Mouse (Mus musculus) heart, embryonic 15.5 days (tissue): ENCODE data around the gene Ubap2l. TPM values are rescaled to one million over a fixed set of nuclear protein-coding genes. Genes with fewer than 3 reads are reported as not detected.

Experiments
- ATAC-seq: fragments of 200-750 bp; cut with Nextera tagmentation; replicated peaks from 2 replicates; pipeline ENCODE4 v1.8.0; 2017; ENCODE audit warnings: low read depth, moderate TSS enrichment; ENCODE audit not compliant: insufficient number of reproducible peaks, insufficient read depth, low FRiP score
- H3K27ac ChIP-seq: fragments of 300-500 bp; sonication (generic); 2 replicates; pipeline ENCODE4 v1.5.1; 2015; ENCODE audit warnings: mild to moderate bottlenecking, inconsistent platforms
- H3K27me3 ChIP-seq: fragments of 300-500 bp; sonication (generic); 2 replicates; pipeline ENCODE4 v1.6.1; 2015; ENCODE audit warnings: inconsistent platforms
- H3K36me3 ChIP-seq: fragments of 300-500 bp; sonication (generic); 2 replicates; pipeline ENCODE4 v1.6.1; 2015; ENCODE audit warnings: mild to moderate bottlenecking, inconsistent platforms
- H3K4me1 ChIP-seq: fragments of 300-500 bp; sonication (generic); replicated peaks from 2 replicates; pipeline ENCODE4 v1.6.1; 2015; ENCODE audit warnings: inconsistent platforms
- H3K4me2 ChIP-seq: fragments of 300-500 bp; sonication (generic); 2 replicates; pipeline ENCODE4 v1.6.1; 2015; ENCODE audit warnings: inconsistent platforms, mild to moderate bottlenecking, moderate library complexity
- H3K4me3 ChIP-seq: fragments of 300-500 bp; sonication (generic); 2 replicates; pipeline ENCODE4 v1.5.1; 2015; ENCODE audit warnings: mild to moderate bottlenecking, inconsistent platforms
- H3K9ac ChIP-seq: fragments of 300-500 bp; sonication (generic); 2 replicates; pipeline ENCODE4 v1.6.1; 2015; ENCODE audit warnings: mild to moderate bottlenecking, inconsistent platforms
- H3K9me3 ChIP-seq: fragments of 300-500 bp; sonication (generic); replicated peaks from 2 replicates; pipeline ENCODE4 v1.6.1; 2016; ENCODE audit warnings: inconsistent platforms
- WGBS: fragments of 180-500 bp; shearing (Covaris S2); methylation state at CpG from one replicate; pipeline ENCODE4 v1.1.7; 2015; ENCODE audit warnings: mixed read lengths; 5-methylcytosine and 5-hydroxymethylcytosine counted together
- microRNA counts: library from miRNA; unstranded; fragments of <30 nt; microRNA quantifications from one replicate; lab custom pipeline; 2016
- microRNA-seq: library from miRNA; unstranded; fragments of <30 nt; microRNA quantifications from one replicate; pipeline ENCODE4, GENCODE M21; 2016
- polyA plus RNA-seq: library from polyadenylated mRNA; unstranded; fragments of >200 nt; fragmentation: Nextera tagmentation; extraction: Ambion mirVana; gene quantifications from 2 replicates; pipeline ENCODE4 v1.2.1, GENCODE M21; 2015

Gene Ubap2l
- polyA plus RNA-seq, 1 experiment from 2014 or later: 120 TPM

- H3K36me3 ChIP-seq: peaks cover 64% of the 10 kb centered on the region
- ATAC-seq: no peak
Measured at GRCm38 (mm10) chr3:89956177-89956971, 96.1 kb downstream of the Ubap2l start.

DNA sequence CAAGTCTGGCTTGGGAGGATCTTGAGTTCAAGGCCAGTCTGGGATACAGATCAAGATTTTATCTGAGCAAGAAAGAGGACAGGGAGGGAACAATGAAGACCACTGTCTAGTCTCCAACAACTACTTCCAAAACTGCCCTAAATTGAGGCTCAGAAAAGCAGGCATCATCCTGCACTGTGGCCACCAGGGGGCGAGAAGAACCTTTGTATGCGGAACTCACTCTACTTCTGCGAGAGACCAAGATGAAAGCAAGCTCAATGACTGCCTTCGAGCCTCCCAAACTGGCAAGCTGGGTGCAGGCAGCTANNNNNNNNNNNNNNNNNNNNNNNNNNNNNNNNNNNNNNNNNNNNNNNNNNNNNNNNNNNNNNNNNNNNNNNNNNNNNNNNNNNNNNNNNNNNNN is 99.0 kb downstream of the Ubap2l start:
- no peaks in the 10 kb centered on the region for H3K9me3 ChIP-seq
- no peaks in the 10 kb centered on the region for H3K27me3 ChIP-seq
- H3K9ac ChIP-seq: no peak overlapping the region
- no peak overlapping the region for H3K27ac ChIP-seq
- 0 out of 2 replicates have a peak, but pooled peaks cover 5% of the 10 kb centered on the region for H3K4me1 ChIP-seq
- no peak overlapping the region for H3K4me3 ChIP-seq
- 4% methylated on average over 4 of the region's 4 CpGs for WGBS
- H3K36me3 ChIP-seq: peaks cover 87% of the 10 kb centered on the region
- H3K4me2 ChIP-seq: no peak overlapping the region
- ATAC-seq: no peak; the same call in 1 of the 2 replicates

More at GRCm38 (mm10) chr3:89956177-89956971, 96.1 kb downstream of the Ubap2l start:
- 90% methylated on average over 7 of the region's 7 CpGs for WGBS
- Histone ChIP-seq H3K27me3 (no peaks in the 10 kb centered on the region), H3K4me1 (peaks cover 30% of the 10 kb centered on the region), H3K9me3 (no peaks in the 10 kb centered on the region), H3K9ac (no peak overlapping the region), H3K4me3 (no peak overlapping the region), H3K27ac (no peak overlapping the region), H3K4me2 (no peak overlapping the region)

MicroRNAs encoded within 50 kb of the gene (microRNA counts, 519-probe panel; counts per million panel counts)
- 3,151 counts per million, percentile 76 among the panel's probes with 10 or more counts for microRNA mmu-miR-190b (lab: Ali Mortazavi, UCI)

Small RNAs within 50 kb of the gene (microRNA-seq; reads per million reads assigned to microRNA genes)
- gene Mir190b (13.0 reads per million, percentile 28 among the genes with 10 or more reads in this experiment), gene Mir7669 (0.84 reads per million)

Other genes starting within 250 kb of the Ubap2l start
- 6.0 and 6.4 TPM in 2 replicates for gene She, start 221.3 kb downstream of the Ubap2l start, polyA plus RNA-seq
- 1.1 and 1.7 TPM in 2 replicates for gene Il6ra, start 139.4 kb downstream of the Ubap2l start, polyA plus RNA-seq
- gene Atp8b2, start 89.1 kb downstream of the Ubap2l start, polyA plus RNA-seq: 9.9 and 14.2 TPM in 2 replicates
- 78.8 and 85.8 TPM in 2 replicates for gene Hax1, start 53.8 kb downstream of the Ubap2l start, polyA plus RNA-seq
- 129 and 134 TPM in 2 replicates for gene 4933434E20Rik, start 992 bp downstream of the Ubap2l start, polyA plus RNA-seq
- 239 and 307 TPM in 2 replicates for gene Tpm3, start 20.0 kb upstream of the Ubap2l start, polyA plus RNA-seq
- gene Nup210l, start 51.5 kb upstream of the Ubap2l start, polyA plus RNA-seq: 0.20 and 0.25 TPM in 2 replicates
- 766 and 874 TPM in 2 replicates for gene Rps27, start 161.0 kb upstream of the Ubap2l start, polyA plus RNA-seq
- 22.1 and 24.0 TPM in 2 replicates for gene Rab13, start 161.1 kb upstream of the Ubap2l start, polyA plus RNA-seq
- gene Jtb, start 179.0 kb upstream of the Ubap2l start, polyA plus RNA-seq: 78.4 and 79.5 TPM in 2 replicates
- gene Creb3l4, start 190.9 kb upstream of the Ubap2l start, polyA plus RNA-seq: 2.2 and 3.0 TPM in 2 replicates
- 76.0 and 86.2 TPM in 2 replicates for gene Slc39a1, start 195.5 kb upstream of the Ubap2l start, polyA plus RNA-seq
- gene Crtc2, start 201.5 kb upstream of the Ubap2l start, polyA plus RNA-seq: 10.8 and 15.9 TPM in 2 replicates
- 4.6 and 6.9 TPM in 2 replicates for gene Dennd4b, start 212.6 kb upstream of the Ubap2l start, polyA plus RNA-seq
- 7.1 and 9.5 TPM in 2 replicates for gene Gatad2b, start 240.6 kb upstream of the Ubap2l start, polyA plus RNA-seq